Mouse (Mus musculus) cerebellum, postnatal 4 days (tissue): ENCODE measurements around the gene Gab2.

Source experiments
- DNase-seq, 2 experiments: peaks; one replicate each; pipeline ENCODE4 v3.0.0; 2022; ENCODE audit warnings: low spot score in 2 of 2, mixed read lengths in 1 of 2

The Gab2 gene

DNA sequence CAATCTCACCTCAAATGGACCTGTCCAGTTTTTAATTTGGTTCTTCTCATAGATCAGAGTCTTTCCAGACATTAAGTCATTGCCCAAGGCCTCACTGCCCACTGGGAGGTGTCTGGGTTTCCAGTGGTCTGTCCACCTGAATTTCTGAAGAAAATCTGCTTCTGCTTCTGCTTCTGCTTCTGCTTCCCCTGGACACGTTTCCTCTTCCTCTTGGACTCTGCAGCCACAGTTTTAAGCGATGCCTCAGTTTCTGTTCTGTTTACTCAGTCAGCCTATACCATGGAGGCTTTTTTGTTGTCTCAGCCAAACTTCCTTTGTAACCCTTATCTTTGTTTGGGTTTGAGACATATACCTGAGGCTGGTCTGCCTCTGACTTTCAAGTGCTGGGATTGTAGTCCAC is 170.3 kb downstream of the Gab2 start:
- no peak for DNase-seq

DNA sequence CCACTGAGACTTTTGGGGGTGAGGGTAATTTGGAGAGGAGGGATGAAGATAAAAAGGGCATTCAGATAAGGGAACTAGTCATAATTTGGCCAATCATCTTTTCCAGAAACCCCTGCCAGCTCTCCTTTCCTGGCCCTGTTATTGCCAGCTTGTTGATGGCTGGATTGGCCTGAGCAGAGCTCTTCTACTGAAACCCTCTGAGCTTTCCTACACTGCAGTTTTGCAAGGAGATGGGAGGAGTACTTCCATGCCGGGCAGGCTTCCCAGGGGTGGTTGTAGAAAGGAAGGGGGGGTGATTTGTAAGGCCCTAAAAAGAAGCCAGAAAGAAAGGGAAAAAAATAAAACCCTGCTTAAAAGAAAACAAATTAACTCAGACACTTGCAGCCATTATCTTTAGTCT is 181.2 kb downstream of the Gab2 start:
- no peak for DNase-seq

DNA sequence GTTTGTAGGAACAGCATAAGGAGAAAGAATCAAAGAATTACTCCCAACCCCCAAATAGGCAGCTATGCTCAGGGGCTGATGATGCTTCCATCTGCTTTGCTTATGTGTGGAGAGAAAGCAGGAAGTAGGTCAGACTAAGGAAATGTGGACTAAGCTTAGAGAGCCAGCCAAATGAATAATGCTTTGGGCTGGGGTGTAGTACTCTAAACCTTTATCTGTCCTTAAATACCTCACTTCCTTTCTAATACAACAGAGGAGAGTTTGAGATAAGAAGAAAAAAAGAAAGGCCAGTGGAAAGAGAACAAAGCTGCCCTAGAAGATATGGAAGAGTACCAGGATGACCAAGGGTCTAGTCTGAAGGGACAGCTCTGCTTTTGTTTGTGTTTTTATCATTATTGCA is 189.0 kb downstream of the Gab2 start:
- no peak for DNase-seq

DNA sequence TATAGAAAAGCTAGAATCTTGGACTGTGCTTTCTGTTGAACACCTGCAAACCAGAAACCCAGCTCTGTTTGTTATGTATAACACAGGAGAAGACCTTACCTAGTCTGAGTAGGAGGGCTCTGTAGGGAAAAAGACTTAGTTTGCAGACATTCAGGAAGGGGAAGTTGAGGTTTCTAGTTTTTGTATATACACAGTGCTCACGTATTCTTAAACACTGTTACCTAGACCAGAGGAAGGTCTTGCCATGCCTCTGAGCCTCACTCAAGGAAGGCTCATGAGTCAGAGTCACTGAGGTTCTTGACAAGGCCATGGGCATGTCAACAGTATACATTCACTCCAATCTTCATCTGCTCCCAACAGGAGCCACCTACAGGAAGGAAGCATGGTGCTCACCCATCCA is 189.7 kb downstream of the Gab2 start:
- no peak for DNase-seq

DNA sequence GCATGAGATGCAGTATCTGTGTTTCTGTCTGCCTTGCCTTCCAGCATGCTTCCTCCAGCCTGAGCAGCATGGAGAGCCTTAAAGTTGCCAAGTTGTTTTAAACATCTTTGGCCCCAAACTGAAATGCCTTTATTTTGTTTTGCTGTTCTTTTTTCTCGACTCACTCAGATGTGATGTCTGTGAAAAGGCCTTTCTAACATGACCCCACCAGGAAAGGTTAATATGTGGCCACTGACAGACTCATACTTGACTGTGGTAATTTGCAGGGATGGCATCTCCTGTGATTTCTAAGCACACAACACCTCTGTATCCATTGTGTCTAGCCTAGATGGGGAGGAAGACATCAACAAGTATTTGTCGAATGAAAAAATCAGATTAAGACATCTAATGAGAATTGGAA is 215.6 kb downstream of the Gab2 start:
- DNase-seq = no peak

DNA sequence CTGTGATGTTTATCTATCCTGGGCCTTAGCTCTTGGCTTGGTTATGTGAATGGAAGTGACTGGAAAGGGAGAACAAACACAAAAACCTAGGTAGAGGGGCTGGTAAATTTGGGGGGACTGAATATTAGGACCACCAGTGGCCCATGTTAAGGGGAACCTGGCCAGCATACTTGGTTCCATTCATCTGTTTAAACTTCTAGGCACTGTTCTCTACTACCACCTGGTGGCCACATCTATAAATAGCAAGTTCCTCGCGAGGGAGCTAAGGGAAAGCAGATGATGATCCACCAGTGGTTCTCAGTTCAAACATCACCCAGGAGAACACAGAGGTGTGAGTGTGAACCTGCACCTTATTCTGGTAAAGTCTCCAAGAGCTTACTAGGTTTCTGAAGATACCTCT is 216.1 kb downstream of the Gab2 start:
- DNase-seq = peak in 1 of 2 experiments; percentile 60

DNA sequence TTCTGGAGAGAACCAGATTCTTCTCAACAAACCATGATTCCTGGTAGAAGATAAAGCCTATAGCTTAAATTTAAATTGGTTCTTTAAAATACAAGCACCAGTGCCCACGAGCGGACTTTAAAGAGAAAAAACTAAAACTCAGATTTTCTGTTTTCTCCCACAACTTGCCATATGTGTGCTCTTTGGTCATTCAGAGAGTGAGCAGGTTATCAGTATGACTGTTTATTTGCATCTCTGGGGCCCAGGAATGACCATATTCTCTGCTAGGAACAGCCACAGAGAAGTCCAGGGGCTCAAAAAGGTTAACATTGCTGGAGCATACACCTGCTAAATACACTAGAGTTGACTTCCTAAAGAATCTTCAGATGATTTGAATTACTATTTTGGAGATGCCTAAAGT is 216.9 kb downstream of the Gab2 start:
- no peak for DNase-seq

DNA sequence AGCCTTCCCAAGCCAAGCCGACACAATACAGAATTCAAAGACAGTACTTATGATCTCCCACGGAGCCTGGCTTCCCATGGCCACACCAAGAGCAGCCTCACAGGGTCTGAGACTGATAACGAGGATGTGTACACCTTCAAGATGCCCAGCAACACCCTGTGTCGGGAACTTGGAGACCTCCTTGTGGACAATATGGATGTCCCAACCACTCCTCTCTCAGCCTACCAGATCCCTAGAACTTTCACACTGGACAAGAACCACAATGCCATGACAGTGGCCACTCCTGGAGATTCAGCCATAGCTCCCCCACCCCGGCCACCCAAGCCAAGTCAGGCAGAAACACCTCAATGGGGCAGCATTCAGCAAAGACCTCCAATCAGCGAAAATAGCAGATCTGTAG is 217.6 kb downstream of the Gab2 start:
- no peak for DNase-seq

DNA sequence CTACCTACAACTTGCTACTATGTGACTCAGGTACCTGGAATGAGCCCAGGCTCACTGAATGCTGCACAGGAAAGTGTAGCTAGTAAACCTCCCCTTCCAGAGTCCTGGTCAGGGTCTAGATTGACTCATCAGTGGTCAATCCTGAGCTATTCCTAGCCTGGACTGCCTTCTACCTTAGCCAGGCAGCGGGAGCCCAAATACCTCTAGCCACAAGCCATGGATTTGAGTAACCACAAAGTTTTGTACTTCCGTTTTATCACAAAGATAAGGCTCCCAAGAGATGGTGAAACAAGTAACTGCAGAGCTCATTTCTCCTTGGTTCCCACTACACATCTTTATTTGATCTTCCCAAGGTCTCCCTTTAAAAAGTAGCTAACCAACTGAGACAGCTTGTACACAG is 219.5 kb downstream of the Gab2 start:
- no peak for DNase-seq

DNA sequence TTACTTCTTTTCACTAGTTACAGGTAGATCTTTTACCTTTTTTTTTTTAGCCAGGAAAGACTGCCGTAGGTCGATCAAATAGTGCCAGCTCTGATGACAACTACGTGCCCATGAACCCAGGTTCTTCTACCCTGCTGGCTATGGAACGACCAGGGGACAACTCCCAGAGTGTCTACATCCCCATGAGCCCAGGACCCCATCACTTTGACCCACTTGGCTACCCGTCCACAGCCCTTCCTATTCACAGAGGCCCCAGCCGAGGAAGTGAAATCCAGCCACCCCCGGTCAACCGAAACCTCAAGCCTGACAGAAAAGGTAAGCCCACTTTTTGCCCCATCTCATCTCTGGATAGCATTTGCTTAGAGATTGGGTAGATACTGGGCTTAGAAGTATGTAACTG is 219.9 kb downstream of the Gab2 start:
- no peak for DNase-seq

DNA sequence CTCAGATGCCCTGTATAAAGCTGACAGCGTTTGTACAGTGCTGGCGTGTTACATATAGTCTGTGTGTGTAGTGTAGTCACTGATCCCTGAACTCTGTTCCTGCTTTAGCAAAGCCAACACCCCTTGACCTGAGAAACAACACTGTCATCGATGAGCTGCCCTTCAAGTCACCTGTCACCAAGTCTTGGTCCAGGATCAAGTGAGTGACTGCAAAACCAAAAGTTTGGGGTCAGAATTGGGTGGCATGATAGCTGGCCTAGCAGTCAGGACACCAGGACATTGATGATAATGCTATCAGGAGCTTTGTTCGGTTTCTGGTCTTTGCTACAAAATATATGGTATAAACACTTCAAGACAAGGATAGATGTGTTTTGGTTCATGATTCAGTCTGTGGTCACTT is 220.9 kb downstream of the Gab2 start:
- no peak for DNase-seq

DNA sequence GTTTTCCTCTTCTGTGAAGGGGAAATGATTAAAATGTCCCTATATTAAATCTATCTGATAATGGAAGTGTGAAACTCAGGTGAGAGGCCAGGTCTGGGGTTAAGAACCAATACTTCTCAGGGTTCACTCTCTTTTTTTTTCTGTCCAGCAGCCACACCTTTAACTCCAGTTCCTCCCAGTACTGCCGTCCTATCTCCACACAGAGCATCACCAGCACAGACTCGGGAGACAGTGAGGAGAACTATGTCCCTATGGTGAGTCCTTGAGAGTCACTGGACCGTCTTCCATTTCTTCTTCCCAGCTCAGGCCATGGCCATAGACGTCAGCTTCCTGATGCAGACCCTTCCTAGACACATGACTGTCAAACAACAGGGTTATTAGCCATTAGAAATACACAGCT is 221.5 kb downstream of the Gab2 start:
- no peak for DNase-seq

DNA sequence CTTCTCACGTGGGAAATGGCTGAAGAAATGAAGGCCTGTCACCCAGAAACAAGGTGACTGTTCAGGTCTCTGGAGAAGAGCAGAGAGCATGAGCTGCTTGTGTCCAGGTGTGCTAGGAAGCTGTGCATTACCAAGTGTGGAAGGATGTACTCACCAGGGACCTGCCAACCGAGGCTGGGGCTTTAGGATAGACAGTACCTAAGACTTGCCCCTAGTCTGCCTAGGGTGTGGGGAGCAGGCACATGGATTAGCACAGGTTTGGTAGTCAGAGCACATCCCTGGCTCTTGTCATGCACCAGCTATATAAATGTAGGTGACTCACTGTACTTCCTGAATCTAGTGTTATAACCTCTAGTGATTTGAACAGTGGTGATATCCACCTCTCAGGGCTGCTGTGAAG is 222.2 kb downstream of the Gab2 start:
- no peak for DNase-seq

DNA sequence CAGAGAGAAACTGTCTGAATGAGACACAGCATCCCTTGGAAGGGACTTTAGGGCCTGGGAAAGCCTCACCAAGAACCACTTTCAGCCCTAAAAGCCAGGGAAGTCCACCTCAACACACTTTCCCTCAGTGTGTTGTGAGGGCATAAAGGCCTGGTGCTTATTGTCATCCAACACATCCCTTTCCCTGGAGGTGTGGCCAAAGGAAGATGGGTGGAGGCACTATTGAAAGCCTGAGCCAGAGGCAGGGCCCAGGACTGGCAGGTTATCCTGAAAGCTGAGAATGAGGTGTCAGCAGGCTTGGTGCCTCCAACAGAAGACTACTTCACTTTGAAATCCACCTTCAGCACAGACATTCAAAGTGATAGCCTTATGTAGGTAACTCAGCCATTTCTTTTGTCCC is 223.1 kb downstream of the Gab2 start:
- no peak for DNase-seq

DNA sequence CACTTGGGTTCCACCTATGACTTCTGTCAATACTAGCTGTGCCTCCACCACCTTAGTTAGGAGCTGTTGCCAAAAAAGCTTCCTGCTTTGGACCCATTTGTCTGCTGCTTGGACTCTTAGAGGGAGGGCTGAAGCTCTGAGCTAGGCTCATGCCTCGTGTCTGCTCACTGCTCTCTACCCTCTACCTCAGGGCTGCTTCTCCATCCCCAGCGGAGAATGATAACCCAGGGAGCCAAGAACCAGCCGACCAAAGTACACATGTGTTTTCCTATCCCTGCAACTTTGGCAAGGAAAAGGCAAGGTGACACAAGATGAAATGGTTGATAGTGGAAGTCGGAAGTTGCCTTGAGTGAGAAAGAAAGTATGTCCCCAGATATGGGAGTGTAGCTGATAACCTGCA is 223.8 kb downstream of the Gab2 start:
- DNase-seq = no peak

DNA sequence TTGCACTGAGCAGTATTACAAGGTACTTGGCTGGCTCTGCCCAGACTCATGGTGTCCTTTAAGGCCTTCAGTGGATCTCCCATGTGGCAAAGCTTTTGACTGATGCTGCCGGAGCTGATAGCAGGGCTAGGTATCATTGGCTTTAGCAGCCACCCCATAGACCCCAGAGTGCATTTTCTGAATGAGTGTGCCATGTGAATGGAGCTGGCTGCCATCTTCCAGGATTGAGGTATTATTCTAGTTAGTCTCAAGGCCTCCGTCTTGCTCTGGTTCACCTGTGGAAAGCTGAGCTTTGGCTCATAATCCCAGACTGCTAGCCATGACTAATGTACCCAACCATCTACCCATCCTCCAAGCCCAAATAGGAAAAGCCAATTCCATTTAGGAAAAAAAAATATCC is 225.4 kb downstream of the Gab2 start:
- DNase-seq = no peak

DNA sequence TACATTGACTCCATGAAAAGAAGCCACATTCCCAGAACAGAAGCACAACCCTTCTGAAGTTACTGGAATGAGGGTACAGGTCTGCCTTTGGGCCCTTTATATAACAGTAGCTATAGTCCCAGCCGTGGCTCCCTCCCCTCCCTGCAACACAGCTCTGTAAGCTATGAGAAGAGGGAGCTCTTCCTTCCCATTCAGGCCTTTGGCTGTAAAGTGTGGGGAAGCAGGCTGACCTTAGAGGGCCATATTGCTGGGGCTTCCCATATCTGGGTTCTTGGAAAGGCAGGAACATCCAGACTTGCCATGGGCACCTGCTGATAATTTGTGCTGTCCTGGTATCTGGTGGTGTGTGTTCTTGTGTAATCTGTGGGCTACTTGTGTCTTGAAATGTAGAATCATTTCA is 226.2 kb downstream of the Gab2 start:
- DNase-seq = no peak

DNA sequence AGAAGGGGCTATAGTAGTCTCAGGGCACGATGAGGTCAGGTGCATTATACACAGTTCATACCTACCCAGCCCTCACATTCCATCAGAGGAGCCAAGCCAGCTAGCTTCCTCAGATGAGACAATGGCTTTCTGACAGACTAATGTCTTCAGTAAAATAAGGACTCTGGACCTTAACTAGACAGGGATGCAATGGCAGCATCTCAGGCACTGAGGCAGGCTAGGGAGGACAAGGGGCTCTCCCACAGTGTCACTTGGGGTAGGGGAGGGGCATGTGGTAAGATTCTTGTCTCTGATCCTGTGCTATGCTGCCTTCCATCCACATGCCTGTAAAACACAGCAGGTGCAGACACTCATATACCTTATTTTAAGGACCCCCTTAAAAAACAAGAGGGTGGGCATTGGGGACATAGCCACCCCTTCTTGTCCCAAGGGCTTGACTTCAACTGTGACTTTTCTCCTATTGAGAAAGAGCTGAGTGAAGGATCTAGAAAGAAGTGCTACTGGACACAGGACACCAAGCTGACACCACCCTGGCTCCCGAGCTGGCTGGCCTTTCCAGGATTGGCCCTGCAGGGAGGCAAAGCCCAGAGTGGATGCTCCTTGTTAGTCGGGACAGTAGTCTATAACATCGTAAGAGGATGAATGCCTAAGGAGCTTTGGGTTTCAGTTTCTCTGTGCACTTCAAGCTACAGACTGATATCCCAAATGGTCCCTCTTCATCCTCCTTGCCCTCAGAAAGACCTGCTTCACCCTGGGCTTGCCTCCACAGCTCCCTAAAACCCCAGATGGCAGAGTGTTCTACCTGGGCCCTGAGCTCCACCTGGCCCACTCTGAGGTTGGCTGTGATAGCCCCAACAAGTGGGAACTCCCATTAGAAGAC is 228.3 kb downstream of the Gab2 start:
- DNase-seq = no peak

DNA sequence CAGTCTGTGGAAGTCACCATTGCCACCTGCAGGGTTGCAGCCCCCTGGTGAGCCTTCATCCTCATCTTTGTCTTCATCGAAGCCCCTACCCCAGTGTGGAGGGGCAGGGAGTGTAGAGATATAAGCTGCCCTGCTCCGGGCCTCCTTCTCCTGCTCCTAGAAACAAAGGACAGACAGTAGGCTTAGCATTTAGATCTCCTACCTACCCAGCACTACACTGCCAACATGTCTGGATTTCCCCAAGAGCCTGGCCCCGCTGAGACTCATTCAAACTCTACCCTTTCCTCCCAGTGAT is 228.9 kb downstream of the Gab2 start:
- DNase-seq = no peak

DNA sequence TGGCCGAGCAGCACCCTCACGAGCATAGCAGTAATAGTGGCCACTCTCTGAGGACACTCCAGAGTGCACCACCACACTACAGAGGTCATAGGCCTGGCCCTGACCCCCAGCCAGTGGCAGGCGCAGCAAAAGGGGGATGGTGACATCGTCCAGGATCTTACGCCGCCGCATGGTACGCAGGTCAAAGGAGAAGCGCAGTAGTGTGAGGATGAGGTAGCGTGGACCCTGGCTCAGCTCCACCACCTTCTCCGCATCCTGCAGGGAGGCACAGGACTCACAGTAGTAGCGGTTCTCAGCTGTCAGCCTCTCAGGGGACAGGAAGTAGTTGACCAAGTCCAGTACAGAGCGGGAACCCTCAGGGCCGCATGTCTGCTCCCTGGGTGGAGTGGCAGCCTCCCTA is 230.2 kb downstream of the Gab2 start:
- no peak for DNase-seq

DNA sequence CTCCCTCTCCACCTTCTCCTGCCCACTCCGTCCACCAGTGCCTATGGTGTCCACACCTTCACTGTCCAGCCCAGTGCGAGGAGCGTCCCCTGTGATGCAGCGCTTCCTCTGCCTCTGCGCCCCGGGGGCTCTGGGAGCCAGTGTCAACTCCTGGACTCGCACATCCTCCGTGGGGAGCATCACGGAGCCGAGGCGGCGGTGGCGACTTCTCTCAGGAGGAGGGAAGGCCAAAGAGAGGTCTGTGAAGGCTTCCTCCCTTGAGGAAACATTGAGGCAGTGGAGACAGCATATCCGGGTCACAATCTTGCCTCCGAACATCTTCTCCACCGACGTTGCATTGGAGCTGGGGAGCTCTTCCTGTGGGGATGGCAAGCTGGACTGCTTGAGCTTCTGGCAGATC is 230.8 kb downstream of the Gab2 start:
- DNase-seq = peak in 1 of 2 experiments; percentile 16

DNA sequence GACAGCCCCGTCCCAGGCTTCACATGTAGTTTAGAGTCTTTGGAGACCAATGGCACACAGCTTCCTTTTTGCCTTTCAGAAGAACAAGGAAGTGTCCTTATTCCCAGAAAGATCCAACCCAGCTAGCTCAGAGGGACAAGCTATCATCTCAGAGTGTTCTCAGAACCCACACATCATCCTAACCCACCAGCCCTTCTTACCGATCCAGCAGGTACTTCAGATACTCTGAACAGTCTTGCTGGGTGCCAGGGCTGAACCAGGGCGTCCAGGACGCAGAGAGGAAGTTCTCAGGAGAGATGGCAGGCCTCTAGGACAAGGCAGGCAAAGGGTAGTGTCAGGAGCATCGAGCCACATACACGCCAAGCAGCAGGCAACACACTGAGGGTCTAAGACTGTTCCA is 231.5 kb downstream of the Gab2 start:
- DNase-seq = peak in 1 of 2 experiments; percentile 13

DNA sequence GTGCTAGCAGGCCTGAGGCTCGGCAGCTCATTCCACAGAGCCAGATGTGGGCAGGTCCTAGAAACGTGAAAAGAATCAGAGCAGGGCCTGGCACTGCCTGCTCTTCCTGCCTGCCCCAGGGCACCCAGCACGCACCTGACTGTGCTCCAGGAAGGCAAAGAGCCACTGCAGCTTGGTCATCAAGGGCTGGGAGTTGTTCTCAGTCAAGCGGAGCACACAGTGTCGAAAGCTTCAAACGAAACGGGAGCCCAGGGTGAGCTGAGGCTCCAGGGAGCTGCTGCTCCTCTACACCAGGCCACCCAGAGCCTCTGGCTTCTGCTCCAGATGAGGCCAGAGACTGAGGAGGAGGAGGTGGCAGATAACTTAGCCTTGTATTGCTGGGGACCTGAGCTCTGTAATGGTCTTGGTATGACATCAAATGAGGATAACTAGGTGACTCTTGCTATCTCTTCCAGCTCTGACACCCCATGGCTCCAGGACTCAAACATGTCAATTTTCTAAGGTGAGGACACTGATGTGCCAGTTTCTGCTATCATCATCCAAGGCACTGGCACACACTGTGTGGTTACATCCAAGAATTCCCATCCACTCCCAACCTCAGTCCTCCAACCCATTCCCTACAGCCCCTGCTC is 232.1 kb downstream of the Gab2 start:
- peak in 1 of 2 experiments; percentile 14 for DNase-seq

DNA sequence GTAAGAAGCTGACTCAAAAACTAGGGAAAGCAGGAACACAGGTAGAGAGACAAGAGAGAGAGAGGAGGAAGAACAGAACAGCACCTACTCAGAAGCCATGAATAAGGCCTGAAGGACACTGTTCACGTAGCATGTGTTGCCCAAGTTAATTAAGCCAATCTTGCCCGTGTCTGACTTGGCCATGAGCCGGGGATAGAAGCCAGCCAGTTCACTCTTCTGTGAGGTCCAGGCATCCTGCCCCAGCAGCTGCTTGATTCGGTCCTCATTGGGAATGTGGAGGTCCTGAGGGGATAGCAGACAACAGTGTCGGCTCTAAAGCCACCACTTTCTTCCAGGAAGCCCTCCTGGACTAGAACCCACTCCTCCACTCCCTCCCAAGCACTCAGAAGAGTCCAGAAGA is 233.3 kb downstream of the Gab2 start:
- DNase-seq = peak; percentile 22 to 47
